Mouse (Mus musculus) liver, adult 2 months (tissue): Measurements from ENCODE around the gene Cts6.

Source experiments
- CTCF ChIP-seq: fragments of 200-500 bp; IDR thresholded peaks from 2 replicates; pipeline ENCODE4 v1.5.1; 2011; ENCODE audit warnings: low read depth, low read length, control low read depth
- POLR2A ChIP-seq: fragments of 200-500 bp; IDR thresholded peaks from 2 replicates; pipeline ENCODE4 v1.6.1; 2011; ENCODE audit warnings: low read length, control low read depth; ENCODE audit not compliant: insufficient read depth; ENCODE audit errors: extremely low read depth

DNA sequence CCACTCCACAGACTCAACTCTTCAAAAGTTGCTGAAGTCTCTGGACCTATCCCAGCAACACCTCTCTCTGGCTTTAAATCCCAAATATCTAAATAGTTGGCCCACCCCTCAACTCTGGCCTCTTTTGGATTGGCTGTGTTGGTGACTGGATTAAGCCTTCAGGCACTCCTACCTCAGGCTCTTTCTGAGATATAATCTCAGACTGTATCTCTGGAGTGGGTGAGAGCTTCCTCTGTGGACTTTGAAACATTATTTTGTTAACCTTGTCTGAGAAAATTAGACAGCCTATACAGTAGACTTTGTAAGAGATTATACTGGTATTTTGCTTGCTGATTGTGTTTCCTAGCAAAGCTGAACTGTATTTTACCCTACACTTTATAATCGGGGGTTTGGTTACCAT lies 39.1 kb downstream of the Cts6 start, which contains the start of gene Ctsr:
- TF ChIP-seq POLR2A, result no peak
- no peak for TF ChIP-seq CTCF
